Mouse (Mus musculus) Muller cell, postnatal 12 days (primary cell): ENCODE measurements around the gene Cdc14b.
"Not testable (repeated sequence)": the region's sequence is repeated elsewhere in the genome, so short reads cannot be mapped to it uniquely, and the experiment has no call there.

Experiments
- DNase-seq: peaks from one replicate; pipeline ENCODE4 v3.0.0-alpha.2; 2015; ENCODE audit errors: inconsistent ontology term

Cdc14b gene

GRCm38 (mm10) chr13:64273891-64274844 is 922 bp downstream of the Cdc14b start:
- no peak for DNase-seq

GRCm38 (mm10) chr13:64273352-64273751 is 1.7 kb downstream of the Cdc14b start:
- DNase-seq: no peak

GRCm38 (mm10) chr13:64268384-64268783 is 6.7 kb downstream of the Cdc14b start:
- DNase-seq: no peak

GRCm38 (mm10) chr13:64267151-64267550 is 7.9 kb downstream of the Cdc14b start:
- DNase-seq: no peak

- DNase-seq: no peak
Measured at GRCm38 (mm10) chr13:64264586-64264985, 10.5 kb downstream of the Cdc14b start.

GRCm38 (mm10) chr13:64259903-64260302 is 15.2 kb downstream of the Cdc14b start:
- DNase-seq: no peak

- DNase-seq: no peak
Measured at GRCm38 (mm10) chr13:64258516-64258821, 16.6 kb downstream of the Cdc14b start.

GRCm38 (mm10) chr13:64257814-64258515 is 17.1 kb downstream of the Cdc14b start:
- DNase-seq: peak; percentile 61

- DNase-seq: no peak
Measured at GRCm38 (mm10) chr13:64257010-64257813, 17.9 kb downstream of the Cdc14b start.

GRCm38 (mm10) chr13:64254185-64254584 is 20.9 kb downstream of the Cdc14b start:
- DNase-seq: not testable (repeated sequence)

- DNase-seq: no peak
Measured at GRCm38 (mm10) chr13:64253697-64254096, 21.4 kb downstream of the Cdc14b start.

GRCm38 (mm10) chr13:64252147-64252546 is 22.9 kb downstream of the Cdc14b start:
- DNase-seq: peak; percentile 53

GRCm38 (mm10) chr13:64250363-64250762 is 24.7 kb downstream of the Cdc14b start:
- no peak for DNase-seq

GRCm38 (mm10) chr13:64248775-64249524 is 26.1 kb downstream of the Cdc14b start:
- peak; percentile 88 for DNase-seq

- peak; percentile 62 for DNase-seq
Measured at GRCm38 (mm10) chr13:64248161-64248774, 26.8 kb downstream of the Cdc14b start.

GRCm38 (mm10) chr13:64246106-64246505 is 29.0 kb downstream of the Cdc14b start:
- DNase-seq: no peak

- no peak for DNase-seq
Measured at GRCm38 (mm10) chr13:64244685-64245261, 30.3 kb downstream of the Cdc14b start.

- no peak for DNase-seq
Measured at GRCm38 (mm10) chr13:64242721-64243120, 32.4 kb downstream of the Cdc14b start.

GRCm38 (mm10) chr13:64240626-64241025 is 34.5 kb downstream of the Cdc14b start:
- no peak for DNase-seq

GRCm38 (mm10) chr13:64237681-64238157 is 37.4 kb downstream of the Cdc14b start:
- no peak for DNase-seq
